Mouse (Mus musculus) fibroblast of lung, adult 2 months (primary cell): ENCODE results near the gene Gucy2d.

Experiments
- DNase-seq: peaks from one replicate; pipeline ENCODE4 v3.0.0-alpha.2; 2011; ENCODE audit warnings: low read depth

Gene Gucy2d

GRCm38 (mm10) chr7:98523070-98523812 lies 83.0 kb downstream of the Gucy2d start:
- peak; percentile 79 for DNase-seq

GRCm38 (mm10) chr7:98523813-98524361 lies 83.7 kb downstream of the Gucy2d start:
- DNase-seq = peak; percentile 86

- no peak for DNase-seq
These were observed 84.2 kb downstream of the Gucy2d start for GRCm38 (mm10) chr7:98524401-98524800.

- DNase-seq = peak; percentile 89
These were observed 84.9 kb downstream of the Gucy2d start for GRCm38 (mm10) chr7:98524869-98525699.
